Mouse (Mus musculus) embryonic fibroblast, embryonic 13.5 days (primary cell): Measurements from ENCODE around the gene Txndc16.

Source experiments
- CTCF ChIP-seq: IDR thresholded peaks from 2 replicates; pipeline ENCODE4 v1.5.1; 2011; ENCODE audit warnings: mild to moderate bottlenecking, control low read depth, low read length, moderate library complexity, borderline replicate concordance; ENCODE audit not compliant: insufficient read depth
- POLR2A ChIP-seq: IDR thresholded peaks from 2 replicates; pipeline ENCODE4 v1.6.1; 2011; ENCODE audit warnings: low read depth, mild to moderate bottlenecking, control low read depth, low read length, moderate library complexity

DNA sequence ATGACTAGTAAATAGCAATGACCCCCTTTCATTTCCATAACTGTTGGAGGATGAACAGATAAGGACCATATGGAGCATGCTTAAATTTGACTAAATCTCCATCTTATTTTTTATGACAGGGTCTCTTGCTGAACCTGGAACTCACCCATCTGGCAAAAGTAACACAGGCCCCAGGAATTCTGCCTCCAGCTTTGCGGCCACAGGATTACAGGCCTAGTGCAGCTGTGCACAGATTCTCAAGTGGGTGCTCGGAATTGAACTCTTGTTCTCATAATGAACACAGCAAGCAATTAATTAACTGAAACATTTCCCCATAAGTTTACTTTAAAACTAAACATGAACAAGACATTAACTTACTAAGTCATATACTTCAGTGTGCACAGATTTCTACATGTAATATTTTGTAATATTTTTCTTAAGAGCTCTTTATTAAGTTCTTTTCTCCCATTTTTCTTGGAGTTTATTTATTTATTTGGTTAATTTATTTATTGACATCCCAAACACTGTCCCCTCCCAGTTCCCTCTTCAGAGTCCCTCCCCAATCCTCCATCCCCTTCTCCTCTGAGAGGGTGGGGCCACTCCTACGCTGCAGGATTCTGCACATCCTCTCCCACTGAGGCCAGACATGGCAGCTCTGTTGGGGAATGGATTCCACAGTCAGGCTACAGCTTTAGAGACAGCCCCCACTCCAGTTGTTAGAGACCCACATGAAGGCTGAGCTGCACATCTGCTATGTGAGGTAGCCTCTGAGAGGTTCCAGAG is 43.9 kb upstream of the Txndc16 start:
- TF ChIP-seq POLR2A, result no peak
- TF ChIP-seq CTCF, result no peak
